In the genomic region with DNA sequence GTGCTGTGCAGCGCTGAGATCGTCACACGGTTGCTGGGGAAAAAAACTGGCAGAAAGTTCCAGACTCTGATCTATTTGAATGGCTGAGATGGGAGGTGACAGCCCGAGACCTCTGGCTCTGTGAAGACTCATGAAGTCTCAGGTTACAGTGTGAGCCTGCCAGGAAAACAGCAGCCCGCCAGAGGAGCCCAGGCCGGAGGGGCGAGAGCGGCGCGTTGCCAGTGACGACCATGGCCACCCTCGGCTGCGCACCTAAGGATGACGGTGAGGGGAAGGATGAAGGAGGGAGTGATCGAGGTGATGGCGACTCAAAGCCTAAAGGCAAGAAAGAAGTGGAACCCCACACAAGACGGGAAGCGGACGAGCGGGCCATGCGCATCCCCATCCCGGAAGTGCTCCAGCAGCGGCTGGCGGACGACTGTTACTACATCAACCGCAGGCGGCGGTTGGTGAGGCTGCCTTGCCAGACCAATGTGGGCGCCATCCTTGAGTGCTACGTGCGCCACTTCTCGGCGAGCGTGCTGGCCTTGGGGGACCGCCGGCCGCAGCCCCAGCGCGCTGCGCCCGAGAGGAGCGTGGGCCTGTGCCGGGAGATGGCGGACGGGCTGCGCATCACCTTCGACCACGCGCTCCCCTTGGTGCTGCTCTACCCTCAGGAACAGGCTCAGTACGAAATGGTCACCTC, we compare ENCODE assay signal across 8 mouse cellular contexts. TPM values are rescaled to one million over a fixed set of nuclear protein-coding genes. Genes with fewer than 3 reads are reported as not detected.
DNase-seq lines count a peak whose midpoint lies in the region; ATAC-seq and TF ChIP-seq lines count a peak whose summit lies in the region.

No protein-coding gene starts in this region.

- TF ChIP-seq CTCF in kidney, adult 2 months (conservative IDR thresholded peaks at IDR 0.05; ENCODE audit: insufficient read depth, insufficient read length, low read depth, low read length) = no peak

- peak; percentile 89 for ATAC-seq in embryonic facial prominence, embryonic 13.5 days (ENCODE audit: insufficient number of reproducible peaks, insufficient read depth, low FRiP score, low TSS enrichment, low read depth)
- peak; percentile 93 for ATAC-seq in limb, embryonic 11.5 days (ENCODE audit: insufficient number of reproducible peaks, low FRiP score, low TSS enrichment, low read depth)
- peak; percentile 91 for ATAC-seq in midbrain, embryonic 12.5 days (ENCODE audit: low FRiP score, low read depth)

- peak overlapping the region; percentile 84 for H3K9ac ChIP-seq in embryonic facial prominence, embryonic 13.5 days
- H3K9ac ChIP-seq in limb, embryonic 11.5 days (ENCODE audit: low read length) = peak overlapping the region; percentile 69
- peak overlapping the region; percentile 73 for H3K9ac ChIP-seq in midbrain, embryonic 12.5 days (replicated peaks)

- H3K36me3 ChIP-seq in embryonic facial prominence, embryonic 13.5 days = no peaks in the 10 kb centered on the region
- no peaks in the 10 kb centered on the region for H3K36me3 ChIP-seq in kidney, adult 2 months (ENCODE audit: control insufficient read depth, insufficient read depth, low read length)
- H3K36me3 ChIP-seq in limb, embryonic 11.5 days (ENCODE audit: control insufficient read depth, insufficient read depth, low read length) = no peaks in the 10 kb centered on the region
- H3K36me3 ChIP-seq in midbrain, embryonic 12.5 days = no peaks in the 10 kb centered on the region

- peaks cover 9% of the 10 kb centered on the region; the same call in 1 of the 2 replicates for H3K4me1 ChIP-seq in embryonic facial prominence, embryonic 13.5 days
- no peaks in the 10 kb centered on the region for H3K4me1 ChIP-seq in kidney, adult 2 months (ENCODE audit: control insufficient read depth, insufficient read depth, low read length)
- H3K4me1 ChIP-seq in limb, embryonic 11.5 days (ENCODE audit: control insufficient read depth, insufficient read depth, low read length) = peaks cover 8% of the 10 kb centered on the region; the same call in 1 of the 2 replicates
- H3K4me1 ChIP-seq in midbrain, embryonic 12.5 days = peaks cover 8% of the 10 kb centered on the region

- H3K27ac ChIP-seq in embryonic facial prominence, embryonic 13.5 days = peak overlapping the region; percentile 64
- no peak overlapping the region for H3K27ac ChIP-seq in kidney, adult 2 months (ENCODE audit: insufficient read depth, low read depth, low read length)
- no peak overlapping the region; the same call in 1 of the 2 replicates for H3K27ac ChIP-seq in limb, embryonic 11.5 days (replicated peaks; ENCODE audit: low read depth, low read length)
- H3K27ac ChIP-seq in midbrain, embryonic 12.5 days (replicated peaks) = peak overlapping the region; percentile 83

- peak overlapping the region; percentile 67 for H3K4me3 ChIP-seq in embryonic facial prominence, embryonic 13.5 days
- H3K4me3 ChIP-seq in kidney, adult 2 months (ENCODE audit: insufficient read depth, low read depth, low read length) = peak overlapping the region; percentile 46
- H3K4me3 ChIP-seq in limb, embryonic 11.5 days (ENCODE audit: low read depth, low read length) = peak overlapping the region; percentile 46
- peak overlapping the region; percentile 65 for H3K4me3 ChIP-seq in midbrain, embryonic 12.5 days

- under 1% methylated on average over 50 of the region's 50 CpGs for WGBS in embryonic facial prominence, embryonic 13.5 days
- WGBS in kidney, adult 2 months = 7% methylated on average over 50 of the region's 50 CpGs
- WGBS in limb, embryonic 11.5 days = under 1% methylated on average over 46 of the region's 50 CpGs
- WGBS in midbrain, embryonic 12.5 days = under 1% methylated on average over 50 of the region's 50 CpGs

- H3K27me3 ChIP-seq in embryonic facial prominence, embryonic 13.5 days = no peaks in the 10 kb centered on the region
- no peaks in the 10 kb centered on the region for H3K27me3 ChIP-seq in kidney, adult 2 months (replicated peaks; ENCODE audit: control insufficient read depth, insufficient read depth, low read length)
- no peaks in the 10 kb centered on the region for H3K27me3 ChIP-seq in limb, embryonic 11.5 days (ENCODE audit: control insufficient read depth, insufficient read depth, low read length)
- no peaks in the 10 kb centered on the region for H3K27me3 ChIP-seq in midbrain, embryonic 12.5 days

- no peak for TF ChIP-seq POLR2A in kidney, adult 2 months (IDR thresholded peaks at IDR 0.05; ENCODE audit: low read depth, low read length)

- H3K4me2 ChIP-seq in embryonic facial prominence, embryonic 13.5 days = peak overlapping the region; percentile 91
- H3K4me2 ChIP-seq in limb, embryonic 11.5 days (ENCODE audit: low read depth, severe bottlenecking) = peak overlapping the region; percentile 69
- H3K4me2 ChIP-seq in midbrain, embryonic 12.5 days (replicated peaks) = peak overlapping the region; percentile 86

- no peaks in the 10 kb centered on the region for H3K9me3 ChIP-seq in embryonic facial prominence, embryonic 13.5 days
- H3K9me3 ChIP-seq in limb, embryonic 11.5 days (ENCODE audit: control insufficient read depth, low read length) = no peaks in the 10 kb centered on the region
- H3K9me3 ChIP-seq in midbrain, embryonic 12.5 days = no peaks in the 10 kb centered on the region

- peak; percentile 76 to 77 for DNase-seq in adrenal gland, postnatal 36 days
- DNase-seq in heart, adult 8-10 months (ENCODE audit: low spot score) = peak; percentile 34
- peak; percentile 50 for DNase-seq in kidney, adult 2 months
- DNase-seq in limb, embryonic 11.5 days (ENCODE audit: low spot score) = peak; percentile 83
- peak; percentile 14 for DNase-seq in skeletal muscle tissue, adult 2 months (ENCODE audit: low read depth, low spot score)
- DNase-seq in MN1 (ENCODE audit: low spot score) = no peak

RNA-seq across cellular contexts. Expression of a gene that starts 8.4 kb away (rescaled TPM):
- 1 to 10 TPM; 7.3 to 8.7 TPM for total RNA-seq in adrenal gland, postnatal 36 days (2021)
- 7.9 and 8.4 TPM in 2 replicates for polyA plus RNA-seq in embryonic facial prominence, embryonic 13.5 days (2015; fragmentation: Nextera tagmentation; extraction: Ambion mirVana)
- 1 to 10 TPM; 2.2 to 4.5 (median 2.8) TPM for total RNA-seq in heart, adult 8-10 months (2022)
- polyA plus RNA-seq in kidney, adult 2 months (2012; rRNA removed) = 1.3 and 1.5 TPM in 2 replicates
- polyA plus RNA-seq in limb, embryonic 11.5 days (2014; fragmentation: Nextera tagmentation; extraction: Ambion mirVana) = 7.2 TPM in 2 replicates
- polyA plus RNA-seq in midbrain, embryonic 12.5 days (2016; fragmentation: Nextera tagmentation; extraction: Ambion mirVana) = 11.4 and 11.5 TPM in 2 replicates

Comparison
In these comparisons a context has a peak if more than half of its experiments do, and no peak if none do; other contexts are left out.
1. H3K27ac ChIP-seq: peak in embryonic facial prominence, embryonic 13.5 days (single experiment) and midbrain, embryonic 12.5 days (single experiment); none in kidney, adult 2 months (single experiment) and limb, embryonic 11.5 days (single experiment).
2. Peak in every context shown above with its lines, with median percentiles within 50 percentile points of each other: ATAC-seq, H3K4me2 ChIP-seq, H3K4me3 ChIP-seq and H3K9ac ChIP-seq.